Mouse (Mus musculus) thymus, adult 2 months (tissue): ENCODE results near the gene Ralgds.

Experiments used
- CTCF ChIP-seq: fragments of 200-500 bp; IDR thresholded peaks from 2 replicates; pipeline ENCODE4 v1.5.1; 2012; ENCODE audit warnings: mild to moderate bottlenecking, control low read depth, low read length, moderate library complexity, borderline replicate concordance; ENCODE audit not compliant: control insufficient read depth, poor library complexity, insufficient read depth; ENCODE audit errors: extremely low read depth
- POLR2A ChIP-seq: fragments of 200-500 bp; IDR thresholded peaks from 2 replicates; pipeline ENCODE4 v1.6.1; 2012; ENCODE audit warnings: mild to moderate bottlenecking, low read length, control low read depth, moderate library complexity; ENCODE audit not compliant: control insufficient read depth, poor library complexity, insufficient read depth; ENCODE audit errors: extremely low read depth

DNA sequence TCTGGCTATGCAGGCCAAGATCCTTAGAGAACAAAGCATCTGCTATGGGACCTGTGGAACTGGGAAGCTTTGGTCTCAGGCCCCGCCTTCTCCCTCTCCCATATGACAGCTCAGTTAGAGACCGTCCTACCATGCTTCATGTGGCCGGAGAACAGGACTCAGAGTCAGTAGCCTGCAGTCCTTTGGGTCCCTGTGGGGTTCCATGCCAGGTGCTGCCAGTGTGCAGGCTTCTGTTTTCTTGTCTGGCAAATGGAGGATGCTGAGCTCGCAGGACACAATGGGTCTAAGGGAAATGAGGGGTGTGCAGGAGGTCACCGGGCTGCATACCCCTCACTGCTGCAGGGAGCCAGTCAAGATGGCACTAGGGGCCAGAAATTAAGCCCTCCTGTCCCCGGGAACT is 33.6 kb downstream of the Ralgds start:
- no peak for TF ChIP-seq CTCF
- no peak for TF ChIP-seq POLR2A
